Mouse (Mus musculus) megakaryocyte, embryonic 14.5 days (primary cell): ENCODE data around the gene Arih2.

Experiments
- FLI1 ChIP-seq: IDR thresholded peaks from 2 replicates; pipeline ENCODE4 v1.6.1; 2012; ENCODE audit warnings: low read length, inconsistent platforms, mixed read lengths
- GATA1 ChIP-seq: IDR thresholded peaks from 3 replicates; pipeline ENCODE4 v1.6.1; 2012; ENCODE audit warnings: mixed read lengths, low read length, inconsistent platforms, borderline replicate concordance

GRCm38 (mm10) chr9:108687181-108687580 lies 38.0 kb upstream of the Arih2 start:
- TF ChIP-seq GATA1 (no peak), FLI1 (no peak)
